Mouse (Mus musculus) liver, embryonic 13.5 days (tissue): ENCODE data around the gene Fdxr. TPM values are rescaled to one million over a fixed set of nuclear protein-coding genes. Genes with fewer than 3 reads are reported as not detected.

Experiments used
- ATAC-seq: fragments of 200-750 bp; cut with Nextera tagmentation; 2 replicates; pipeline ENCODE4 v1.8.0; 2017; ENCODE audit warnings: low read depth, mild to moderate bottlenecking, moderate number of reproducible peaks, moderate library complexity
- DNase-seq: peaks from one replicate; pipeline ENCODE4 v3.0.0; 2022
- H3K27ac ChIP-seq: fragments of 300-500 bp; sonication (generic); 2 replicates; pipeline ENCODE4 v1.5.1; 2015; ENCODE audit warnings: moderate library complexity, mild to moderate bottlenecking, inconsistent platforms
- H3K27me3 ChIP-seq: fragments of 300-500 bp; sonication (generic); 2 replicates; pipeline ENCODE4 v1.6.1; 2015; ENCODE audit warnings: mild to moderate bottlenecking, inconsistent platforms
- H3K36me3 ChIP-seq: fragments of 300-500 bp; sonication (generic); 2 replicates; pipeline ENCODE4 v1.6.1; 2015; ENCODE audit warnings: mild to moderate bottlenecking, inconsistent platforms
- H3K4me1 ChIP-seq: fragments of 300-500 bp; sonication (generic); replicated peaks from 2 replicates; pipeline ENCODE4 v1.6.1; 2015; ENCODE audit warnings: inconsistent platforms
- H3K4me2 ChIP-seq: fragments of 300-500 bp; sonication (generic); 2 replicates; pipeline ENCODE4 v1.6.1; 2015; ENCODE audit warnings: inconsistent platforms, mild to moderate bottlenecking, moderate library complexity
- H3K4me3 ChIP-seq: fragments of 300-500 bp; sonication (generic); replicated peaks from 2 replicates; pipeline ENCODE4 v1.5.1; 2015; ENCODE audit warnings: mild to moderate bottlenecking, inconsistent platforms
- H3K9ac ChIP-seq: fragments of 300-500 bp; sonication (generic); 2 replicates; pipeline ENCODE4 v1.6.1; 2015; ENCODE audit warnings: mild to moderate bottlenecking, inconsistent platforms
- H3K9me3 ChIP-seq: fragments of 300-500 bp; sonication (generic); replicated peaks from 2 replicates; pipeline ENCODE4 v1.6.1; 2016; ENCODE audit warnings: inconsistent platforms
- WGBS: fragments of 180-500 bp; shearing (Covaris S2); methylation state at CpG from one replicate; pipeline ENCODE4 v1.1.7; 2015; ENCODE audit not compliant: insufficient replicate concordance; 5-methylcytosine and 5-hydroxymethylcytosine counted together
- polyA plus RNA-seq: library from polyadenylated mRNA; unstranded; fragments of >200 nt; fragmentation: Nextera tagmentation; extraction: Ambion mirVana; gene quantifications from 2 replicates; pipeline ENCODE4 v1.2.1, GENCODE M21; 2015

Gene Fdxr
- polyA plus RNA-seq, 1 experiment from 2014 or later: 16.3 TPM

DNA sequence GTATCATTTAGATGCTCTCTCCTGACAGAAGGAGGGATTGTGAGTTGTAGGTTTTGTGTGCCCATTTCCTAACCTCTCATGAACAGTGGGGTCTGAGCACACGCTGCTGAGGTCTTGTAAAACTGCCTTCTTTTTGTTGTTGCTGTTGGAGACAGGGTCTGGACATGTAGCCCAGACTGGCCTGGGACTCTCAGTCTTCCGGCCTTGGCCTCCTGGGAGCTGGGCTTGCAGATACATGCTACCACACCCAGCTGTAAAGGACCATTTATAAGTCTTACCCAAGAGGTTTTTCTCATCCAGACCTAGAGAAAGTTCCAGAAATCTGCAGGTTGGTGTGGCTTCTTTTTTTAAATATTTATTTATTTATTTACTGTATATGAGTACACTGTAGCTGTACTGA is 11.5 kb upstream of the Fdxr start:
- Histone ChIP-seq H3K9ac (no peak overlapping the region), H3K4me1 (peaks cover 19% of the 10 kb centered on the region), H3K36me3 (no peaks in the 10 kb centered on the region), H3K27ac (no peak overlapping the region), H3K27me3 (no peaks in the 10 kb centered on the region), H3K4me2 (no peak overlapping the region), H3K4me3 (no peak overlapping the region), H3K9me3 (no peaks in the 10 kb centered on the region)
- DNase-seq: no peak
- 65% methylated on average over 2 of the region's 2 CpGs for WGBS
- no peak for ATAC-seq

GRCm38 (mm10) chr11:115287386-115287785 is 10.5 kb upstream of the Fdxr start:
- H3K9me3 ChIP-seq: no peaks in the 10 kb centered on the region
- DNase-seq (no peak), ATAC-seq (no peak)

DNA sequence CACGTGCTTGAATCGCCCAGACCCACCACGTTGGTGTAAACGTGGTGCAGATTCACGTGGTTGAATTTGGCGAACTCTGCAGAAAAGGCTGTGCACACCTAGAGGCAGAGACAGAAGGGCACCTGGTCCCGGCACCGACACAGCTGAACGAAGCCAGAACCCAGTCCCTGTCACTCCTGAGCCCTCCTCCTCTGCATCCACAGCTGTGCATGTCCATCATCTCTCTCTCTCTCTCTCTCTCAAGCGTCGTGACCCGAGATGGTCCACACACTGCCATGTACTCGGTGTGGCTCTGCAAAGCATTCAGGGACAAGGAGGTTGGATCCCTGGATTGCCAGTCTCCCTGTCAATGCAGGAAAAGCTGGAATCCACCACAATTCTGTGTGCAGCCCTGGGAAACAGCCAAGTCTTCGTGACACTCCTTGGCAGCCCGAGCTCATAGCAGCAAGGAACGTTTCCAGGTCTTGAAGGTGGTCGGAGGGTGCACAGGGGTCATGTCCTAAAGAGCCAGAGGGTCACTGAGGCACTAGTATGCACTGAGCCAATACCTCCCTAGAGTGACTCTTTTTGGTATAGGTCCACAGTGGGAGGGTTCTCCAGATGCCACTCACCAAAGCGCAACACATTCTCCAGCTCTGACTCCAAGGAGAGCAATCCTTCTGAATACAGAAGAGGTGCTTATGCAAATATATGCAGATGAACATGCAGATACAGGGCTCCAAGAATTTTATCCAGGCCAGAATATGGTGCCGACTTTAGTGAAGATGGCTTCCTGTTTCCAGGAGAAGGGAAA is 9.5 kb upstream of the Fdxr start:
- Histone ChIP-seq H3K27me3 (no peaks in the 10 kb centered on the region), H3K9me3 (no peaks in the 10 kb centered on the region), H3K4me2 (no peak overlapping the region), H3K4me3 (no peak overlapping the region), H3K4me1 (peaks cover 9% of the 10 kb centered on the region), H3K36me3 (no peaks in the 10 kb centered on the region), H3K9ac (no peak overlapping the region), H3K27ac (no peak overlapping the region)
- WGBS: 63% methylated on average over 19 of the region's 19 CpGs
- no peak for ATAC-seq
- no peak for DNase-seq

More at GRCm38 (mm10) chr11:115287386-115287785, 10.5 kb upstream of the Fdxr start:
- peaks cover 18% of the 10 kb centered on the region for H3K4me1 ChIP-seq
- no peak overlapping the region for H3K9ac ChIP-seq
- no peaks in the 10 kb centered on the region for H3K27me3 ChIP-seq
- no peak overlapping the region for H3K27ac ChIP-seq
- no peaks in the 10 kb centered on the region for H3K36me3 ChIP-seq
- H3K4me3 ChIP-seq: no peak overlapping the region
- H3K4me2 ChIP-seq: no peak overlapping the region
- 73% methylated on average over 5 of the region's 5 CpGs for WGBS

DNA sequence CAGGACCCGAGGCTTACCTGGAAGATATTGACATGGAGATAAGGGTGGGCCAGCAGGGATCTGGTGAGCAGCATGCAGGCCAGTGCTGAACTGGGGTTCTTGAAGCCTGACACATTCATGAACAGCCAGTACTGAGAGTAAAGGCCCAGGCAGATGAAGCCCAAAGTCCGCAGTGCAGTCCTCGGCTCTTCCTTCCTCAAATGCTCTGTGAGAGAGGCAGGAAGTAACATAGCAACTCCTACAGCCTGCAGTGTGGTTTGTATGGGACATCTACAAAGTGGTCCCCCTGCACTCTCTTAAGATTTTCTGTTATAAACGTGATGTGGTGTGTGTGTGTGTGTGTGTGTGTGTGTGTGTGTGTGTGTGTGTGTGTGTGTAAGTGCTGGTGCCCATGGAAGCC is 8.4 kb upstream of the Fdxr start:
- Histone ChIP-seq H3K27me3 (no peaks in the 10 kb centered on the region), H3K4me2 (no peak overlapping the region), H3K36me3 (no peaks in the 10 kb centered on the region), H3K9ac (no peak overlapping the region), H3K27ac (no peak overlapping the region), H3K9me3 (no peaks in the 10 kb centered on the region), H3K4me1 (peaks cover under 1% of the 10 kb centered on the region), H3K4me3 (no peak overlapping the region)
- no peak for DNase-seq
- 18% methylated on average over 4 of the region's 4 CpGs for WGBS
- ATAC-seq: no peak

GRCm38 (mm10) chr11:115283891-115284620 is 7.2 kb upstream of the Fdxr start:
- Histone ChIP-seq H3K4me2 (no peak overlapping the region), H3K36me3 (no peaks in the 10 kb centered on the region), H3K4me1 (peaks cover 12% of the 10 kb centered on the region), H3K4me3 (no peak overlapping the region), H3K27ac (no peak overlapping the region), H3K27me3 (no peaks in the 10 kb centered on the region), H3K9ac (no peak overlapping the region), H3K9me3 (no peaks in the 10 kb centered on the region)
- 73% methylated on average over 12 of the region's 12 CpGs for WGBS
- ATAC-seq: no peak
- DNase-seq: no peak

- Histone ChIP-seq H3K9me3 (no peaks in the 10 kb centered on the region), H3K4me3 (no peak overlapping the region), H3K27ac (no peak overlapping the region), H3K36me3 (no peaks in the 10 kb centered on the region), H3K9ac (no peak overlapping the region), H3K4me2 (no peak overlapping the region), H3K27me3 (no peaks in the 10 kb centered on the region), H3K4me1 (peaks cover 18% of the 10 kb centered on the region)
- no peak for DNase-seq
- 67% methylated on average over 9 of the region's 9 CpGs for WGBS
- no peak for ATAC-seq
These were observed 6.6 kb upstream of the Fdxr start for GRCm38 (mm10) chr11:115283486-115283765.

- H3K9ac ChIP-seq: no peak overlapping the region
- no peak overlapping the region for H3K4me2 ChIP-seq
- no peak overlapping the region for H3K27ac ChIP-seq
- no peaks in the 10 kb centered on the region for H3K36me3 ChIP-seq
- no peak overlapping the region for H3K4me3 ChIP-seq
- H3K9me3 ChIP-seq: no peaks in the 10 kb centered on the region
- 74% methylated on average over 8 of the region's 8 CpGs for WGBS
- no peak for DNase-seq
- peaks cover 23% of the 10 kb centered on the region for H3K4me1 ChIP-seq
- no peak for ATAC-seq
- H3K27me3 ChIP-seq: no peaks in the 10 kb centered on the region
These were observed 6.1 kb upstream of the Fdxr start for GRCm38 (mm10) chr11:115282723-115283485.

DNA sequence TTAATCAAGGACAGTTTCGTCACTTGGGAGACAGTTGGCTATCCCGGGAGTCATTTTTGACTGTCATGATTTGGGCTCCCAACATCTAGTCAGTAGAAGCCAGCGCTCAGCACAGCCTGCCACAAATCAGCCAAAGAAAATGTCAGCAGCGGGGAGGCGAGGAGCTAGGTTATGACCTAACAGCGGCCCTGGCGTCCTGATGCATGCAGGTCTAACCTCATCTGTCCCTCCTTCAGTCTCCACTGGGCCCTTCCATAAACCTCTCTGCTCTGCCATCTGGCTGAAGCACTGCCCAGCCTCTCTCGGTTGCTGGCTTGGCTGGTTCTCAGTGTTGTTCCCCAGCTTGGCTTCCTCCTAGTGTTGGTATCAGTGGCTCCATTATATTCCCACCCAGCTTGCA is 5.4 kb upstream of the Fdxr start:
- no peak for DNase-seq
- 70% methylated on average over 8 of the region's 8 CpGs for WGBS
- Histone ChIP-seq H3K4me2 (no peak overlapping the region), H3K27ac (no peak overlapping the region), H3K4me3 (no peak overlapping the region), H3K27me3 (no peaks in the 10 kb centered on the region), H3K4me1 (peaks cover 27% of the 10 kb centered on the region), H3K9ac (no peak overlapping the region), H3K36me3 (no peaks in the 10 kb centered on the region), H3K9me3 (no peaks in the 10 kb centered on the region)
- ATAC-seq: no peak

GRCm38 (mm10) chr11:115279726-115280125 is 2.9 kb upstream of the Fdxr start:
- WGBS: 39% methylated on average over 1 of the region's 1 CpGs
- H3K9me3 ChIP-seq: no peaks in the 10 kb centered on the region
- no peak overlapping the region for H3K9ac ChIP-seq
- H3K4me3 ChIP-seq: no peak overlapping the region
- no peaks in the 10 kb centered on the region for H3K27me3 ChIP-seq
- peak overlapping the region; percentile 23; the same call in 1 of the 2 replicates for H3K27ac ChIP-seq
- ATAC-seq (no peak), DNase-seq (peak; percentile 56)
- no peaks in the 10 kb centered on the region for H3K36me3 ChIP-seq
- no peak overlapping the region for H3K4me2 ChIP-seq
- peaks cover 46% of the 10 kb centered on the region for H3K4me1 ChIP-seq

GRCm38 (mm10) chr11:115278176-115278575 is 1.3 kb upstream of the Fdxr start:
- H3K27ac ChIP-seq: no peak overlapping the region
- H3K4me1 ChIP-seq: peaks cover 60% of the 10 kb centered on the region
- peak overlapping the region; percentile 70 for H3K4me3 ChIP-seq
- no peaks in the 10 kb centered on the region for H3K9me3 ChIP-seq
- H3K36me3 ChIP-seq: no peaks in the 10 kb centered on the region
- H3K9ac ChIP-seq: peak overlapping the region; percentile 77; the same call in 1 of the 2 replicates
- H3K27me3 ChIP-seq: no peaks in the 10 kb centered on the region
- WGBS: 68% methylated on average over 6 of the region's 6 CpGs
- DNase-seq (peak; percentile 19), ATAC-seq (no peak)
- peak overlapping the region; percentile 93 for H3K4me2 ChIP-seq

GRCm38 (mm10) chr11:115277604-115277975 is 740 bp upstream of the Fdxr start:
- 16% methylated on average over 7 of the region's 7 CpGs for WGBS
- peaks cover 66% of the 10 kb centered on the region for H3K4me1 ChIP-seq
- peak overlapping the region; percentile 85 for H3K27ac ChIP-seq
- H3K4me2 ChIP-seq: peak overlapping the region; percentile 93
- no peaks in the 10 kb centered on the region for H3K36me3 ChIP-seq
- H3K4me3 ChIP-seq: peak overlapping the region; percentile 70
- no peaks in the 10 kb centered on the region for H3K9me3 ChIP-seq
- H3K27me3 ChIP-seq: no peaks in the 10 kb centered on the region
- ATAC-seq: no peak; the same call in 1 of the 2 replicates
- no peak for DNase-seq
- H3K9ac ChIP-seq: peak overlapping the region; percentile 77
